Mouse (Mus musculus) MEL (cell line): ENCODE results near the gene Gnb1l. TPM values are rescaled to one million over a fixed set of nuclear protein-coding genes. Genes with fewer than 3 reads are reported as not detected.

Experiments
- DNase-seq: peaks from one replicate; pipeline ENCODE4 v3.0.0; 2011; ENCODE audit warnings: low read depth, low spot score
- H3K27ac ChIP-seq: 2 replicates; pipeline ENCODE4 v1.5.1; 2012; ENCODE audit warnings: low read depth, mild to moderate bottlenecking, control low read depth, low read length, moderate library complexity; ENCODE audit not compliant: control insufficient read depth
- H3K27me3 ChIP-seq, 2 experiments: fragments of 150-350 bp in 1 of 2; sonication (generic) in 1 of 2; 2 replicates each; pipeline ENCODE4 v1.6.1; 2012; ENCODE audit warnings: low read length in 2 of 2, mild to moderate bottlenecking in 2 of 2, improper control_type of control experiment in 1 of 2, moderate library complexity in 1 of 2; ENCODE audit not compliant: insufficient read depth in 2 of 2, control insufficient read depth in 1 of 2
- H3K36me3 ChIP-seq, 2 experiments: 2 replicates each; pipeline ENCODE4 v1.6.1; 2012 to 2014; ENCODE audit warnings: low read length in 2 of 2, improper control_type of control experiment in 1 of 2, inconsistent platforms in 1 of 2, mild to moderate bottlenecking in 1 of 2; ENCODE audit not compliant: insufficient read depth in 2 of 2, control insufficient read depth in 1 of 2
- H3K4me1 ChIP-seq, 2 experiments: fragments of 150-350 bp in 1 of 2; sonication (generic) in 1 of 2; 2 replicates each; pipeline ENCODE4 v1.6.1; 2012; ENCODE audit warnings: low read length in 2 of 2, improper control_type of control experiment in 1 of 2, mild to moderate bottlenecking in 1 of 2; ENCODE audit not compliant: insufficient read depth in 2 of 2, control insufficient read depth in 1 of 2
- H3K4me3 ChIP-seq, 2 experiments: fragments of 150-350 bp in 1 of 2; sonication (generic) in 1 of 2; 2 replicates each; pipeline ENCODE4 v1.5.1; 2012; ENCODE audit warnings: low read depth in 2 of 2, low read length in 2 of 2, mild to moderate bottlenecking in 2 of 2, moderate library complexity in 2 of 2, control low read depth in 1 of 2, improper control_type of control experiment in 1 of 2; ENCODE audit not compliant: control insufficient read depth in 1 of 2, insufficient read depth in 1 of 2
- H3K79me2 ChIP-seq: 2 replicates; pipeline ENCODE4 v1.6.1; 2012; ENCODE audit warnings: mild to moderate bottlenecking, low read length, moderate library complexity; ENCODE audit not compliant: control insufficient read depth, poor library complexity, insufficient read depth
- H3K9ac ChIP-seq: 2 replicates; pipeline ENCODE4 v1.6.1; 2012; ENCODE audit warnings: low read depth, mild to moderate bottlenecking, control low read depth, low read length, moderate library complexity; ENCODE audit not compliant: control insufficient read depth, poor library complexity, severe bottlenecking
- H3K9me3 ChIP-seq: fragments of 150-350 bp; sonication (generic); replicated peaks from 2 replicates; pipeline ENCODE4 v1.6.1; 2012; ENCODE audit warnings: mild to moderate bottlenecking, low read length, improper control_type of control experiment, moderate library complexity; ENCODE audit not compliant: insufficient read depth
- BHLHE40 ChIP-seq: IDR thresholded peaks from 2 replicates; pipeline ENCODE4 v1.6.1; 2012; ENCODE audit warnings: low read depth, mild to moderate bottlenecking, inconsistent platforms, low read length, improper control_type of control experiment, borderline replicate concordance
- CHD1 ChIP-seq: IDR thresholded peaks from 2 replicates; pipeline ENCODE4 v1.6.1; 2012; ENCODE audit warnings: low read depth, mild to moderate bottlenecking, inconsistent platforms, low read length, improper control_type of control experiment
- CHD2 ChIP-seq: IDR thresholded peaks from 2 replicates; pipeline ENCODE4 v1.6.1; 2011; ENCODE audit warnings: low read length, improper control_type of control experiment
- CTCF ChIP-seq, 3 experiments: IDR thresholded peaks in 2 of 3; conservative IDR thresholded peaks in 1 of 3; 2 replicates each; pipeline ENCODE4 v1.5.1; 2011 to 2012; ENCODE audit warnings: low read length in 3 of 3, low read depth in 2 of 3, mild to moderate bottlenecking in 2 of 3, improper control_type of control experiment in 1 of 3, inconsistent platforms in 1 of 3, mixed read lengths in 1 of 3, moderate library complexity in 1 of 3; ENCODE audit not compliant: control insufficient read depth in 1 of 3, insufficient read depth in 1 of 3, poor library complexity in 1 of 3, severe bottlenecking in 1 of 3
- E2F4 ChIP-seq: IDR thresholded peaks from 2 replicates; pipeline ENCODE4 v1.6.1; 2011; ENCODE audit warnings: low read depth, low read length, improper control_type of control experiment, borderline replicate concordance
- ELF1 ChIP-seq: IDR thresholded peaks from 2 replicates; pipeline ENCODE4 v1.6.1; 2014; ENCODE audit warnings: low read depth, mild to moderate bottlenecking, inconsistent platforms, low read length, improper control_type of control experiment, moderate library complexity
- EP300 ChIP-seq, 2 experiments: IDR thresholded peaks; 2 replicates each; pipeline ENCODE4 v1.6.1; 2011; ENCODE audit warnings: improper control_type of control experiment in 2 of 2, low read length in 2 of 2, low read depth in 1 of 2, mild to moderate bottlenecking in 1 of 2
- ETS1 ChIP-seq: IDR thresholded peaks from 2 replicates; pipeline ENCODE4 v1.6.1; 2012; ENCODE audit warnings: low read depth, mild to moderate bottlenecking, inconsistent platforms, low read length, improper control_type of control experiment, moderate library complexity
- GABPA ChIP-seq: IDR thresholded peaks from 2 replicates; pipeline ENCODE4 v1.6.1; 2012; ENCODE audit warnings: low read depth, mild to moderate bottlenecking, inconsistent platforms, low read length, improper control_type of control experiment, moderate library complexity
- GATA1 ChIP-seq: IDR thresholded peaks from 2 replicates; pipeline ENCODE4 v1.6.1; 2011; ENCODE audit warnings: low read depth, low read length, improper control_type of control experiment
- JUND ChIP-seq: IDR thresholded peaks from 2 replicates; pipeline ENCODE4 v1.6.1; 2011; ENCODE audit warnings: low read depth, mild to moderate bottlenecking, improper control_type of control experiment, low read length
- KAT2A ChIP-seq: conservative IDR thresholded peaks from 2 replicates; pipeline ENCODE4 v1.6.1; 2012; ENCODE audit warnings: low read depth, low read length, improper control_type of control experiment, inconsistent platforms
- MAFK ChIP-seq: IDR thresholded peaks from 2 replicates; pipeline ENCODE4 v1.6.1; 2011; ENCODE audit warnings: low read depth, mild to moderate bottlenecking, low read length, improper control_type of control experiment, borderline replicate concordance
- MAX ChIP-seq: IDR thresholded peaks from 2 replicates; pipeline ENCODE4 v1.6.1; 2011; ENCODE audit warnings: low read length, improper control_type of control experiment
- MAZ ChIP-seq: IDR thresholded peaks from 2 replicates; pipeline ENCODE4 v1.6.1; 2012; ENCODE audit warnings: low read depth, mild to moderate bottlenecking, inconsistent platforms, low read length, improper control_type of control experiment
- MEF2A ChIP-seq: IDR thresholded peaks from 2 replicates; pipeline ENCODE4 v1.6.1; 2014; ENCODE audit warnings: low read depth, mild to moderate bottlenecking, inconsistent platforms, low read length, improper control_type of control experiment; ENCODE audit not compliant: poor library complexity, insufficient replicate concordance, severe bottlenecking; ENCODE audit errors: extremely low read depth
- MXI1 ChIP-seq: IDR thresholded peaks from 2 replicates; pipeline ENCODE4 v1.6.1; 2011; ENCODE audit warnings: mild to moderate bottlenecking, low read depth, low read length, improper control_type of control experiment
- MYB ChIP-seq: IDR thresholded peaks from 2 replicates; pipeline ENCODE4 v1.6.1; 2011; ENCODE audit warnings: mild to moderate bottlenecking, low read depth, low read length, improper control_type of control experiment
- MYC ChIP-seq: IDR thresholded peaks from 2 replicates; pipeline ENCODE4 v1.6.1; 2011; ENCODE audit warnings: low read depth, mild to moderate bottlenecking, low read length, improper control_type of control experiment, moderate library complexity
- NELFE ChIP-seq: IDR thresholded peaks from 2 replicates; pipeline ENCODE4 v1.6.1; 2011; ENCODE audit warnings: low read depth, low read length, improper control_type of control experiment
- NRF1 ChIP-seq: IDR thresholded peaks from 2 replicates; pipeline ENCODE4 v1.6.1; 2014; ENCODE audit warnings: low read depth, mild to moderate bottlenecking, inconsistent platforms, low read length, improper control_type of control experiment, moderate library complexity; ENCODE audit not compliant: poor library complexity, insufficient read depth, severe bottlenecking
- POLR2A ChIP-seq, 2 experiments: IDR thresholded peaks; 2 replicates each; pipeline ENCODE4 v1.6.1; 2011 to 2012; ENCODE audit warnings: low read length in 2 of 2, mild to moderate bottlenecking in 2 of 2, control low read depth in 1 of 2, improper control_type of control experiment in 1 of 2, low read depth in 1 of 2, moderate library complexity in 1 of 2; ENCODE audit not compliant: control insufficient read depth in 1 of 2, insufficient read depth in 1 of 2, poor library complexity in 1 of 2
- POLR2AphosphoS2 ChIP-seq: IDR thresholded peaks from 2 replicates; pipeline ENCODE4 v1.6.1; 2011; ENCODE audit warnings: low read length, improper control_type of control experiment
- POLR2AphosphoS5 ChIP-seq: IDR thresholded peaks from 2 replicates; pipeline ENCODE4 v1.6.1; 2012; ENCODE audit warnings: low read depth, borderline replicate concordance, mild to moderate bottlenecking, inconsistent platforms, low read length, moderate library complexity, mixed read lengths
- RAD21 ChIP-seq: IDR thresholded peaks from 2 replicates; pipeline ENCODE4 v1.6.1; 2011; ENCODE audit warnings: mild to moderate bottlenecking, low read depth, low read length, improper control_type of control experiment
- RCOR1 ChIP-seq: IDR thresholded peaks from 2 replicates; pipeline ENCODE4 v1.6.1; 2012; ENCODE audit warnings: low read depth, mild to moderate bottlenecking, inconsistent platforms, low read length, improper control_type of control experiment
- SIN3A ChIP-seq: IDR thresholded peaks from 2 replicates; pipeline ENCODE4 v1.6.1; 2012; ENCODE audit warnings: low read length, improper control_type of control experiment, inconsistent platforms
- SMC3 ChIP-seq: IDR thresholded peaks from 2 replicates; pipeline ENCODE4 v1.6.1; 2011; ENCODE audit warnings: low read depth, low read length, improper control_type of control experiment
- TAL1 ChIP-seq: IDR thresholded peaks from 2 replicates; pipeline ENCODE4 v1.6.1; 2012; ENCODE audit warnings: mild to moderate bottlenecking, inconsistent platforms, low read length, moderate library complexity, mixed read lengths
- TBP ChIP-seq: IDR thresholded peaks from 2 replicates; pipeline ENCODE4 v1.8.0; 2011; ENCODE audit warnings: low read depth, low read length, improper control_type of control experiment
- TCF12 ChIP-seq: IDR thresholded peaks from 2 replicates; pipeline ENCODE4 v1.6.1; 2014; ENCODE audit warnings: low read depth, mild to moderate bottlenecking, inconsistent platforms, low read length, improper control_type of control experiment, moderate library complexity
- UBTF ChIP-seq: IDR thresholded peaks from 2 replicates; pipeline ENCODE4 v1.6.1; 2012; ENCODE audit warnings: low read depth, mild to moderate bottlenecking, inconsistent platforms, low read length, improper control_type of control experiment, moderate library complexity, borderline replicate concordance; ENCODE audit not compliant: insufficient read depth
- USF1 ChIP-seq: IDR thresholded peaks from 2 replicates; pipeline ENCODE4 v1.6.1; 2014; ENCODE audit warnings: low read depth, mild to moderate bottlenecking, inconsistent platforms, low read length, improper control_type of control experiment, moderate library complexity
- USF2 ChIP-seq, 2 experiments: IDR thresholded peaks; 2 replicates each; pipeline ENCODE4 v1.6.1; 2011 to 2012; ENCODE audit warnings: improper control_type of control experiment in 2 of 2, low read length in 2 of 2, borderline replicate concordance in 1 of 2, inconsistent platforms in 1 of 2, low read depth in 1 of 2, mild to moderate bottlenecking in 1 of 2; ENCODE audit not compliant: insufficient read depth in 1 of 2
- ZC3H11A ChIP-seq: IDR thresholded peaks from 2 replicates; pipeline ENCODE4 v1.6.1; 2012; ENCODE audit warnings: low read depth, mild to moderate bottlenecking, inconsistent platforms, low read length, improper control_type of control experiment
- ZKSCAN1 ChIP-seq: IDR thresholded peaks from 2 replicates; pipeline ENCODE4 v1.6.1; 2012; ENCODE audit warnings: low read depth, mild to moderate bottlenecking, inconsistent platforms, low read length, improper control_type of control experiment, moderate library complexity
- ZMIZ1 ChIP-seq: IDR thresholded peaks from 2 replicates; pipeline ENCODE4 v1.6.1; 2012; ENCODE audit warnings: low read depth, mild to moderate bottlenecking, inconsistent platforms, low read length, improper control_type of control experiment, moderate library complexity
- polyA plus RNA-seq, 2 experiments: library from polyadenylated mRNA; stranded (reverse) in 1 of 2; unstranded in 1 of 2; fragments of >175 nt in 1 of 2; fragments of >200 nt in 1 of 2; gene quantifications; 2 replicates each; pipeline versions ENCODE4 v1.2.1 to v1.2.4; 2012; ENCODE audit warnings: low replicate concordance in 2 of 2, low read depth in 1 of 2; ENCODE audit not compliant: insufficient read length in 2 of 2, insufficient read depth in 1 of 2, missing spikeins in 1 of 2
- total RNA-seq: library from RNA; depleted of rRNA; stranded (reverse); fragments of 300-350 nt; gene quantifications from 2 replicates; pipeline ENCODE4 v1.2.3, GENCODE M21; 2012; rRNA removed

Gnb1l gene
- 31.4 and 37.9 TPM in 2 replicates for total RNA-seq
- polyA plus RNA-seq = 10 to 100 TPM in 1 of 2 experiments, not detected in 1; 47.8 TPM

DNA sequence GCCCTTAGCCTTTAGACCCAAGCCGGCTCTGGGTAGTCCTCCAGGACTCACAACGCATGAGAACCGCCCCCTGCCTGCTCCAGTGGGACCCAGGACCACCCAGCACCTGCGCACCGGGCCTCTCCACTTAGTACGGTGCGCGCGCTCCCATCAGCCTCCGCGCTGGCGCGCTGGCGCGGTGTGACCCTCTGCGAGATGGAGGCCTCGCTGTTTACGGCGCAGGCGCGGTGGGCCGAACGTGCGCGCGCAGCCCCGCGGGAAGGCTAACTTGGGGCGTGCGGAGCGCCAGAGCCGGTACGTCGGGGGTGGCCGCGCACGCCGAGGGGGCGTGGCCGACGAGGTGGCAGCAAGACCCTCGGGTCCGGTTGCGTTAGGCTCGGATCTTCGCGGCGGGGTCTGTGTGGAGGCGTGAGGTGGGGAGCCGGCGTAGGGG, at the start of gene Gnb1l, which contains the start of gene Rtl10:
Gnb1l (plus strand) TSS at position 156 of the 433 bp plus-strand sequence.
Rtl10 (plus strand) TSS at position 344 of the 433 bp plus-strand sequence.
- peak within 1 kb of the TSS; percentile 90 for H3K9ac ChIP-seq
- no peaks in the 10 kb centered on the region for H3K27me3 ChIP-seq
- H3K4me1 ChIP-seq = peaks cover 10 to 17% of the 10 kb centered on the region in 2 experiments
- peak; percentile 98 for DNase-seq
- H3K4me3 ChIP-seq = peak within 1 kb of the TSS; percentile 70 to 96
- peaks cover 29% of the 10 kb centered on the region for H3K79me2 ChIP-seq
- H3K9me3 ChIP-seq = no peaks in the 10 kb centered on the region
- H3K27ac ChIP-seq = peak within 1 kb of the TSS; percentile 88
- H3K36me3 ChIP-seq = peaks cover 0 to 10% of the 10 kb centered on the region in 2 experiments
- TF ChIP-seq CTCF (IDR thresholded peaks at IDR 0.05 in 2 of 3, conservative IDR thresholded peaks at IDR 0.05 in 1 of 3; ENCODE audit: control insufficient read depth in 1 of 3, insufficient read depth in 1 of 3, low read depth in 2 of 3, low read length in 3 of 3, poor library complexity in 1 of 3, severe bottlenecking in 1 of 3) (no peak), RCOR1 (no peak), SIN3A (peak; percentile 52), ETS1 (0 out of 2 replicates have a peak, but pooled peaks have one; percentile 11), USF2 (IDR thresholded peaks at IDR 0.05; ENCODE audit: borderline replicate concordance in 1 of 2, insufficient read depth in 1 of 2, low read depth in 1 of 2, low read length in 2 of 2) (no peak), GABPA (no peak), NRF1 (peak; percentile 96), SMC3 (no peak), TCF12 (peak; percentile 70), POLR2AphosphoS5 (no peak), TBP (no peak), TAL1 (no peak), KAT2A (peak; percentile 42; the same call in 1 of the 2 replicates), CHD2 (no peak), CHD1 (no peak), MXI1 (peak; percentile 88), POLR2AphosphoS2 (peak; percentile 72; the same call in 1 of the 2 replicates), ZKSCAN1 (no peak), USF1 (0 out of 2 replicates have a peak, but pooled peaks have one; percentile 38), RAD21 (no peak), ZC3H11A (no peak), MYB (no peak), MAZ (no peak), EP300 (IDR thresholded peaks at IDR 0.05; ENCODE audit: low read depth in 1 of 2, low read length in 2 of 2) (no peak), MAFK (no peak), MYC (no peak), POLR2A (IDR thresholded peaks at IDR 0.05; ENCODE audit: control insufficient read depth in 1 of 2, insufficient read depth in 1 of 2, low read depth in 1 of 2, low read length in 2 of 2, poor library complexity in 1 of 2) (peak; percentile 86 to 88), NELFE (peak; percentile 95), GATA1 (no peak), ELF1 (no peak), UBTF (no peak), ZMIZ1 (peak; percentile 82), JUND (no peak), BHLHE40 (no peak), MAX (peak; percentile 64; the same call in 1 of the 2 replicates), E2F4 (peak; percentile 73; the same call in 1 of the 2 replicates), MEF2A (no peak)
